Mouse (Mus musculus) bone marrow, adult 2 months (tissue): ENCODE data around the gene Srebf2. TPM values are rescaled to one million over a fixed set of nuclear protein-coding genes. Genes with fewer than 3 reads are reported as not detected.

ENCODE experiments used
- H3K27ac ChIP-seq: fragments of 200-500 bp; 2 replicates; pipeline ENCODE4 v1.5.1; 2012; ENCODE audit warnings: low read depth, mild to moderate bottlenecking, control low read depth, inconsistent platforms, low read length; ENCODE audit not compliant: control insufficient read depth, poor library complexity, insufficient read depth
- H3K4me1 ChIP-seq: fragments of 200-500 bp; 2 replicates; pipeline ENCODE4 v1.6.1; 2011; ENCODE audit warnings: low read length; ENCODE audit not compliant: control insufficient read depth, insufficient read depth
- H3K4me3 ChIP-seq: fragments of 200-500 bp; replicated peaks from 2 replicates; pipeline ENCODE3; 2011; ENCODE audit warnings: mild to moderate bottlenecking, low read depth, low read length, control low read depth; ENCODE audit not compliant: control insufficient read depth
- CTCF ChIP-seq: fragments of 200-500 bp; IDR thresholded peaks from 2 replicates; pipeline ENCODE4 v1.5.1; 2011; ENCODE audit warnings: low read length, control low read depth; ENCODE audit not compliant: control insufficient read depth, insufficient read depth
- POLR2A ChIP-seq: fragments of 200-500 bp; IDR thresholded peaks from 2 replicates; pipeline ENCODE4 v1.6.1; 2011; ENCODE audit warnings: low read depth, mild to moderate bottlenecking, control low read depth, low read length, borderline replicate concordance; ENCODE audit not compliant: control insufficient read depth
- WGBS: fragments of 180-500 bp; shearing (Covaris S2); methylation state at CpG from one replicate; pipeline ENCODE4 v1.1.7; 2018; 5-methylcytosine and 5-hydroxymethylcytosine counted together
- polyA plus RNA-seq: library from polyadenylated mRNA; stranded (reverse); fragments of >200 nt; gene quantifications from 2 replicates; pipeline ENCODE4 v1.2.4, GENCODE M21; 2011; ENCODE audit warnings: low replicate concordance; ENCODE audit not compliant: missing spikeins, insufficient read depth, insufficient read length

The Srebf2 gene
- polyA plus RNA-seq, 1 experiment = 46.3 TPM

DNA sequence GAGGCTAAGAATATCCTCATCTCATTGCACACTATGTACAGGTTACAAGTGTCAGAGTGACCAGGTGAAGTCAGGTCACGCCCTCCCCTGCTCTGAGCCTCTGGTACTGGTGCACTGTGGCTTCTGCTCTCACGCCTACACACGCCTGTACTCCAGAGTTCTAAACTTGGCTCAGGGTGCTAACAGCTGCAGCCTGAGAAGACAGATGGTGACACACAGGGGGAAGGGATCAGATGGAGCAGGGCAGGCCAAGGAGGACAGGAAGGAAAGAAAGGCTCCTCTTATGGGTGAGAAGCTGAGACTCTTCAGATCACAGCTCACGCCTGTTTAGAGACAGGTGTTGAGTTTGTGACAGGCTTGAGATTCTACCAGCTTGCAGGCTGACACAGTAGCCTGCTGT, 11.6 kb upstream of the Srebf2 start:
- TF ChIP-seq POLR2A = no peak
- no peak for TF ChIP-seq CTCF
- Histone ChIP-seq H3K4me3 (no peak overlapping the region), H3K27ac (no peak overlapping the region), H3K4me1 (no peaks in the 10 kb centered on the region)
- WGBS = 78% methylated on average over 4 of the region's 4 CpGs

DNA sequence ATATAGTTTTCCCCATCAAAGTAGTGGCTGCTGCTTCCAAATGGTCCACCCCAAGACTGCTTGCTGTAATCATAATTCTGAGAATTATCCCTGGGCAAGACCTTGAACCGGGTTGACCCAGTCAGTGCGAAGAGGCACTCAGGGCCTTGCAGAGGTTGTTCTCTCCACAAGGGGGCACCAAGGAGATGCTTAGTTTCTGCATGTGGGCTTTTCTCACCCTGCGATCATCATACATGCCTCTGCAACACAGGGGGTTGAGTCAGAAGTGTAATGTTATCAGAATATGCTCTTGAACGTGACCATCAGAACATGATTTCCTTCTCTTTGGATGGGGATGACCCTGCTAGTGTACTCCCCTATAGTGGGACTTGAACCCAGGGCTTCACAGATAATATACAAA, 8.4 kb upstream of the Srebf2 start:
- Histone ChIP-seq H3K4me3 (no peak overlapping the region), H3K4me1 (no peaks in the 10 kb centered on the region), H3K27ac (no peak overlapping the region)
- WGBS = 30% methylated on average over 4 of the region's 4 CpGs
- peak; percentile 77 for TF ChIP-seq CTCF
- no peak for TF ChIP-seq POLR2A

- TF ChIP-seq POLR2A = no peak
- no peak for TF ChIP-seq CTCF
- WGBS = 81% methylated on average over 8 of the region's 8 CpGs
- Histone ChIP-seq H3K4me1 (no peaks in the 10 kb centered on the region), H3K4me3 (no peak overlapping the region), H3K27ac (no peak overlapping the region)
Observed at GRCm38 (mm10) chr15:82139196-82139595, 7.8 kb upstream of the Srebf2 start.

DNA sequence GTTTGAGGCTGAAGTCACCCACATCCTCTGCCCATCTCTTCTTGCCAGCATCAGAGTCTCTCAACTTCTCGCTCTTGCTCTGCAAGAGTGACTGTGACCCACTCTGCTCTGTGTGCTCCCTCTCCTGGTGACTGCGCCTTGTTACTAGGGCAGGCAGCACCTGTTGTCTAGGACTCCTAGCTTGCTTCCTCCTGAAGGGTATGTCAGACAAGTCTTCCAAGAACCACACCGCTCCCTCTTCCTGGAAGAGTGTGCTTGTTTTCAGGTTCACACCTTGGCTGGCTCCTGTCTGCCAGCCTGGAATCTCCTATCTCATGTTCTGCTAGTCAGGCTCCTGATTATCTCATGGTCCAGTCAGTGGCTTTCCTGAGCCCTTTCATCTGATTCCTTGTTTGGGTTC, 6.6 kb upstream of the Srebf2 start:
- peak; percentile 40; the same call in 1 of the 2 replicates for TF ChIP-seq CTCF
- TF ChIP-seq POLR2A = no peak
- H3K4me1 ChIP-seq = no peaks in the 10 kb centered on the region
- WGBS = 82% methylated on average over 3 of the region's 3 CpGs
- no peak overlapping the region for H3K4me3 ChIP-seq
- H3K27ac ChIP-seq = no peak overlapping the region

- H3K27ac ChIP-seq = no peak overlapping the region
- H3K4me1 ChIP-seq = peaks cover 1% of the 10 kb centered on the region; the same call in 1 of the 2 replicates
- no peak for TF ChIP-seq CTCF
- no peak for TF ChIP-seq POLR2A
- WGBS = 87% methylated on average over 5 of the region's 5 CpGs
- H3K4me3 ChIP-seq = no peak overlapping the region
Observed at GRCm38 (mm10) chr15:82144157-82144556, 2.8 kb upstream of the Srebf2 start.

DNA sequence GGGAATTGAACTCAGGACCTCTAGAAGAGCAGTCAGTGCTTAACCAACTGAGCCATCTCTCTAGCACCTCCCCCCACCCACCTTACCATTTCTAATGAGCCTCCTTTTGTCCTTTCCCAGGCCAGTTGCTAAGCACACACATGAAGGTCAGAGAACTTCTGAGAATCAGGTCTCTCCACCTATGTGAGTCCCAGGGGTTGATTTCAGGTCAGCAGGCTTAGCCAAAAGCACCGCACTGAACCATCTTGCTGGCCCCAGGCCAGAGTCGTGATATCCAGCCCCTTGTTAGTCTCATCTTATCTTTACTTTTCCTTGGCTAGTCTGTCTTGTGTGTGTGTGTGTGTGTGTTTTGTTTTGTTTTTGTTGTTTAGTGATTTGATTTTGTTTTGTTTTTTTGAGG, 1.6 kb upstream of the Srebf2 start:
- TF ChIP-seq CTCF = no peak
- TF ChIP-seq POLR2A = no peak
- WGBS = 54% methylated on average over 2 of the region's 2 CpGs
- Histone ChIP-seq H3K27ac (no peak overlapping the region), H3K4me3 (no peak overlapping the region), H3K4me1 (peaks cover 1% of the 10 kb centered on the region; the same call in 1 of the 2 replicates)

GRCm38 (mm10) chr15:82145851-82146769, 871 bp upstream of the Srebf2 start:
- H3K27ac ChIP-seq = peak overlapping the region; percentile 91
- peaks cover 2% of the 10 kb centered on the region; the same call in 1 of the 2 replicates for H3K4me1 ChIP-seq
- H3K4me3 ChIP-seq = peak overlapping the region; percentile 14
- 24% methylated on average over 11 of the region's 11 CpGs for WGBS
- TF ChIP-seq POLR2A = no peak

GRCm38 (mm10) chr15:82147611-82148111, 680 bp downstream of the Srebf2 start:
- peak overlapping the region; percentile 76 for H3K27ac ChIP-seq
- H3K4me3 ChIP-seq = peak overlapping the region; percentile 89
- no peak for TF ChIP-seq CTCF
- TF ChIP-seq POLR2A = no peak
- peaks cover 7% of the 10 kb centered on the region; the same call in 1 of the 2 replicates for H3K4me1 ChIP-seq
- under 1% methylated on average over 50 of the region's 50 CpGs for WGBS

DNA sequence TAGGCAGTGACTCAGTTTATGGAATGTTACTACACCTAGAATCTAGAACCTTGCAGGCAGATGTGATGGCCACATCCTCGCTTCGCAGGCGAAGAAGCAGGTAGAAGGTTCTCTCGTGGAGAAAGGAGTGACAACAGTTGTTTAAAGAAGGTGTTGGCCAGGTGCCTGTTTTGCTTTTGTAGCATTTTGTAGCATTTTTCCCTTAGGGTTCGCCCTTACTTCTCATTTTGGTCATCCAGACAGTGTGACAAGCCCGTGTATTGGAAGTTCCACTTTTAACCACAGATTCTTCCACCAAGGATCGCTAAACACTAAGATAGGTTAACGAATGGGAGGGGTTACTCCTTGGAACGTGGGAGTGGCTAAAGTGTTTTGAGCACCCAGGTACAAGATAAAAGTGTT, 1.5 kb downstream of the Srebf2 start:
- no peak overlapping the region for H3K27ac ChIP-seq
- TF ChIP-seq CTCF (no peak), POLR2A (no peak)
- H3K4me1 ChIP-seq = peaks cover 7% of the 10 kb centered on the region; the same call in 1 of the 2 replicates

More for the DNA sequence above, 1.5 kb downstream of the Srebf2 start:
- H3K4me3 ChIP-seq = peak overlapping the region; percentile 54
- 6% methylated on average over 9 of the region's 9 CpGs for WGBS
